Mouse (Mus musculus) adrenal gland, adult (tissue): ENCODE data around the gene Tmem41a.

Source experiments
- DNase-seq, 2 experiments: peaks; one replicate each; pipeline ENCODE4 v3.0.0; 2022 to 2023; ENCODE audit warnings: low spot score in 1 of 2; ENCODE audit not compliant: inconsistent age in 2 of 2

Tmem41a gene

GRCm38 (mm10) chr16:21904636-21905035 lies 42.7 kb downstream of the Tmem41a start:
- no peak for DNase-seq

- DNase-seq, result no peak
Measured at GRCm38 (mm10) chr16:21901286-21901685, 46.1 kb downstream of the Tmem41a start.

DNA sequence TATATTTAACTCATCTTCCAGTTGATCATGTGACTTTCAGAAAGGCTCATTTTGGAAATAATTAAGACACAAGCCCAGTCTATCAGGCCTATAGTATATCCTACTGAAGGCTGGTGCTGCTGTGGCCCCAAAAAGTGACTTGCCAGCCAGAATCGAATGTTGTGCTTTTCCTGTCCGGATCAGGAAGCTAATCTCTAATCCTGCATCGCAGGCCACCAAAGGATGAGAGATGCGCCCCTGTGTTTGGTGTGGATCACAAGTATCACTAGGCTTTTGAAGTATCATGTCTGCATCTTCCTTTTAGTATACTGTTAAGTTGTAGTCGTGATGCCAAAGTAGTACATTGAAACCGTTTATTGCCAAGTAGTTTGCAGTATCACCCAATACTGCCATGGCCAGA lies 53.5 kb downstream of the Tmem41a start:
- DNase-seq, result no peak

- DNase-seq, result no peak
Measured at GRCm38 (mm10) chr16:21887601-21888000, 59.8 kb downstream of the Tmem41a start.
